Mouse (Mus musculus): ENCODE measurements around the gene Slc13a1. TPM values are rescaled to one million over a fixed set of nuclear protein-coding genes. Genes with fewer than 3 reads are reported as not detected.
"Not testable (repeated sequence)": the region's sequence is repeated elsewhere in the genome, so short reads cannot be mapped to it uniquely, and the experiment has no call there.

Slc13a1 gene
- not detected in 3 replicates for total RNA-seq (2017)

- no peak for ATAC-seq (replicated peaks; ENCODE audit: insufficient number of reproducible peaks, low FRiP score, low TSS enrichment, poor library complexity, severe bottlenecking)
Observed at GRCm38 (mm10) chr6:24167734-24168327, at the start of gene Slc13a1. TSS of gene Slc13a1 (minus strand) at chr6:24168092.

DNA sequence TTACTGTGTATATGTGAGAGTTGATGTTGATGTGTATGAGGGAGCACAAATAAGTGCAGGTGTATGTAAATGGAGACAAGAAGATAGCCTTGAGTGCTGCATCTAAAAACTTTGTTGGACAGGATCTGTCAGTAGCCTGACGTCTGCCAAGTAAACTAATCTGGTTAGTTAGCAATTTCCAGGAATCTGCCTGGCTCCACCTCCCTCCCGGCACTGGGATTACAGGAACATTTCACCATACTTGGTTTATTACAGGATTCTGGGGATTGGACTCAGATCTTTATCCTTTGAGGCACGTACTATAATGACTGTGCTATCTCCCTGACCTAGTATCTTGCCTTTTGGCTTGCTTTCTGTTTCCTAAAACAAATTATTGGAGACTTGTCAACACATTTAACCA lies 40.0 kb upstream of the Slc13a1 start:
- ATAC-seq (replicated peaks; ENCODE audit: insufficient number of reproducible peaks, low FRiP score, low TSS enrichment, poor library complexity, severe bottlenecking) = no peak

GRCm38 (mm10) chr6:24202226-24202625 lies 34.3 kb upstream of the Slc13a1 start:
- ATAC-seq (replicated peaks; ENCODE audit: insufficient number of reproducible peaks, low FRiP score, low TSS enrichment, poor library complexity, severe bottlenecking) = no peak

DNA sequence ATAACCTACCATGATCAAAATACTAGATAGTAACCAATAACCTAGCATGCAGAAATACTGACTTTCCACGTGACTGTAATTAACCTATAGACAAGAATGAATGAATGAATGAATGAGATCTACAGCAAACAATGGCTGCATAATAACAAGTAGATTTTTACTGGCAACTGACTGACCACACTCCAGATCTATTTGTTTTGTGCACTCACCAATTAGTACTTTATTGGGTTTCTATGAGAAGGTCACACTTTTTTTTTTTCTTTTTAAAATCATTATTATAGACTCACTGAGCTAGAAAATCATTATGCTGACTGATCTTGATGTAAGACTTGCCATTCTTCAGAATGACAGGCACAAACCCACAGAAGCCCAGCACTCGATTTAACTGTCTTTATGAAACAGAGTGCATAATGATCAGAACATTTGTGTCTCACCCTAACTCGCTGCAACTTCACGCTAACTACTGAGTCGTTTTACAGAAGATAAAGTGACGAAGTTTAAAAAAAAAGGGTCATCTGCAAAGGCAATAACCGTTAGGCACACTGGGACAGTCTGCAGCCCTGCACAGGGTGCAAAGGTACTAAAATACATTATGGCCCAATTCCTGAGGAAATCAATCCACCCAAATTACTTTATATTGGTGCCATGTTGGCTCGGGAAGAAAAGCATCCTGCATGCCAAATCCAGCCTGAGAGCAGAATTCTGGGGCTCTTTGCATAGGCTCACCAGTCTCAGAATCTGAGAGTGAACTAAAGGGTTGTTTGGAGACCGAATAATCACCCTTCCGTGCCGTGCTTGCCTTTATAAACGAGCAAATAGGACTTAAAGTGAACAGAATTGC lies 33.0 kb upstream of the Slc13a1 start:
- ATAC-seq (replicated peaks; ENCODE audit: insufficient number of reproducible peaks, low FRiP score, low TSS enrichment, poor library complexity, severe bottlenecking) = no peak

GRCm38 (mm10) chr6:24197501-24198195 lies 29.8 kb upstream of the Slc13a1 start:
- ATAC-seq (replicated peaks; ENCODE audit: insufficient number of reproducible peaks, low FRiP score, low TSS enrichment, poor library complexity, severe bottlenecking) = not testable (repeated sequence)

- not testable (repeated sequence) for ATAC-seq (replicated peaks; ENCODE audit: insufficient number of reproducible peaks, low FRiP score, low TSS enrichment, poor library complexity, severe bottlenecking)
Observed at GRCm38 (mm10) chr6:24196406-24196805, 28.5 kb upstream of the Slc13a1 start.

DNA sequence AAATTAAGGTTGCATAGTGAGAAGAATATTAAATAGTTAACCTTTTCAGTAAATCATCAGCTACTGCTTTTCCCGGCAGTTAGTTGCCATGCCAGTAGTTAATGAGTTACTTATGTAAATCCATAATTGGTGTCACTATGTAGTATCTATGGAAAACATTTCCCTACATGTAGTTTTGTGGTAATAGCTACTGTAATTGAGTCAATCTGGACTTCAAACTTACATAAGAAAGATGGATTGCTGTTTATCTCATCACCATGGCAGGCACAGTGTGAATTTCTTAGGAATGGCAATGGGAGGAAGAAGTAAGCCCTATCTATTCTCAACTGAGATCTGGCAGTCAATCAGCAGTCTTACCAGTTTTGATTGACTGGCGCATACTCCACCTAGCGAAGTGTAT lies 15.5 kb upstream of the Slc13a1 start:
- ATAC-seq (replicated peaks; ENCODE audit: insufficient number of reproducible peaks, low FRiP score, low TSS enrichment, poor library complexity, severe bottlenecking) = no peak

DNA sequence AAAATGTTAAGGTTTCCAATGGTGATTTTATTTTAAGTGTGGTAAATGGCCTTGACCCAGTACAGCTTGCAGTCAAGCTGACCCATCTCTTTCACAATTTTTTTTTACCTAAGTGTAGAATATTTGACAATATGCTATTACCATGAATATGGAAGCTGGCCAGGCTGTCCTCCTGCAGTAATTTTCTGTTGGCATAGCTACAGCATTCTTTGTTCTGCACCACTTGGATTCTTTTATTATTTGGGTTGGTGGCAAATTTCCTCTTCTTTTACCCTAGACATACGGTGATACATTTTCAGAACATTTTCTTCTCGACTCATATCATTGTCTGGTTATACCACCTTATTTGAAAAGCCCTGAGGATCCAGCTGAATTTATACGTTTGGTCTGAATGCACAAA lies 7.5 kb upstream of the Slc13a1 start:
- ATAC-seq (replicated peaks; ENCODE audit: insufficient number of reproducible peaks, low FRiP score, low TSS enrichment, poor library complexity, severe bottlenecking) = no peak

DNA sequence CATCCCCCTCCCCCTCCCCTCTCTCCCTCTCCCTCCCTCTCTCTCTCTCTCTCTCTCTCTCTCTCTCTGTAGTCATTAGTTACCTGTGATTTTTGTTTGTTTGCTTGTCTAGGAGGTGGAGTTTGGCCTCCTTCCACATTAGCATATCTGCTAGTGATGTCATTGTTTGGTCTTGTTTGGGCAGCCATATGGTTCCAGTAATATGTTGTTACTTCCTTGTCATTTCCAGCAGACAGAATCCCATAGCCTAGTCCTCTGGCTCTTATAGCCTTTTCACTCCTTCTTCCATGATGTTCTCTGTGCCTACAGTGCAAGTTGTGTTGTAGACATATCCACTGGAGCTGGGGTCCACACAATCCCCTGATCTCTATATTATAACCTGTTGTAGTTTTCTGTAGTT lies 6.1 kb upstream of the Slc13a1 start:
- ATAC-seq (replicated peaks; ENCODE audit: insufficient number of reproducible peaks, low FRiP score, low TSS enrichment, poor library complexity, severe bottlenecking) = no peak

- no peak for ATAC-seq (replicated peaks; ENCODE audit: insufficient number of reproducible peaks, low FRiP score, low TSS enrichment, poor library complexity, severe bottlenecking)
Observed at GRCm38 (mm10) chr6:24172736-24173135, 4.8 kb upstream of the Slc13a1 start.

GRCm38 (mm10) chr6:24166772-24167171 lies 1.1 kb downstream of the Slc13a1 start:
- no peak for ATAC-seq (replicated peaks; ENCODE audit: insufficient number of reproducible peaks, low FRiP score, low TSS enrichment, poor library complexity, severe bottlenecking)

GRCm38 (mm10) chr6:24165249-24165648 lies 2.6 kb downstream of the Slc13a1 start:
- no peak for ATAC-seq (replicated peaks; ENCODE audit: insufficient number of reproducible peaks, low FRiP score, low TSS enrichment, poor library complexity, severe bottlenecking)

- ATAC-seq (replicated peaks; ENCODE audit: insufficient number of reproducible peaks, low FRiP score, low TSS enrichment, poor library complexity, severe bottlenecking) = no peak
Observed at GRCm38 (mm10) chr6:24159795-24160194, 8.1 kb downstream of the Slc13a1 start.

DNA sequence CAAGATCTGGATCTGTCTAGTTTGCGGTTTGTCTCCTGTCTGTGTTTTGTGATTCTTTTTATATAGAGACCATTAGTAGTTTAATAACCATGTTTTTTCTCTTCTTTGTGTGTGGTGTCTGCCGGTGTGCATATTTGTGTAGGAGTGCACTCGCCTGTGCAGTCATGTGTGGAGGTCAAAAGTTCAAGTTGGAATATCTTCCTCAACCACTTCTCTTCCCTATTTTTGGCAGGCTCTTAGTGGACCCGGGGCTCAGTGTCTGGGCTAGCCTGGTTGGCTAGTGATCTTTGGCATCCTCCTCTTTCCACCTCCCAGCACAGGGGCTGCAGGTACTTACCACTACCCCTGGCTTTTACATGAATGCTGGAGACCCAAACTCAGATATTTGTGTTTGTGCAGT lies 13.0 kb downstream of the Slc13a1 start:
- no peak for ATAC-seq (replicated peaks; ENCODE audit: insufficient number of reproducible peaks, low FRiP score, low TSS enrichment, poor library complexity, severe bottlenecking)

DNA sequence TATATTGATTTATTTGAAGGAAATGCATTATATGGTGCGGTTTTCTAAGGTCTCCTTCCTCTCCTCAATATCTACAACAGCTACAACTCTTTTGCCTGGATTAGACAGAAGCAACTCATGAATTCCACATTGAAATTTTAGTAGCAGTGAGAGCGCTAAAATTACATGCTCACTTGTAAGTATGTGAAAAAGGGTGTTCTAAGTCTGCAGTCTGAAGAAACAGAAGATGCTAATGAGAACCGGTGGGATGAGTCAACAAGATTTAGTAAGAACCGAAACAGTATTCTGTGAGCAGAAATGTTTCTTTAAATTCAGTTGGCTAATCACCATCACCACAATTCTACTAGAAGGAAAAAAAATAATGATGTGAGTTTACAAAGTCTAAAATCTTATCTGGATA lies 34.9 kb downstream of the Slc13a1 start:
- ATAC-seq (replicated peaks; ENCODE audit: insufficient number of reproducible peaks, low FRiP score, low TSS enrichment, poor library complexity, severe bottlenecking) = no peak

GRCm38 (mm10) chr6:24122632-24123031 lies 45.3 kb downstream of the Slc13a1 start:
- ATAC-seq (replicated peaks; ENCODE audit: insufficient number of reproducible peaks, low FRiP score, low TSS enrichment, poor library complexity, severe bottlenecking) = no peak

DNA sequence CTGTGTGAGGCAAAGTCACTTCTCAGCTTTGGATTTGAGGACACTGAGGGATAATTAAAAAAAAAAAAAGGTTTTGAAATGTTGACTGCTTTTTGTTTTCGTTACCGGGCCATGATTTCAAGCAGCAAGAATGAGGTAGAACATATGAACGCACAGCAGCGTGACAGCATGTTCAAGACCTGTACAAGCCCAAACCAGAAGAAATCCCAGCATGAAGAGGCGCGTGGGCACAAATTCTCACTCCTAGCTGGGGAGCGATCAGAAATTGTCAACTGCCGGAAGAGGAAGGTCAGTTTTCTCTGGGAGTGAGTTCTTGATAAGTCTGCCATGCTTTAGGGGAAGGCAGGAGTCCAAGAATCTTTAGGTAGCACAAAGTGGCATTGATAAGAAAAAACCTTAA lies 56.3 kb downstream of the Slc13a1 start:
- no peak for ATAC-seq (replicated peaks; ENCODE audit: insufficient number of reproducible peaks, low FRiP score, low TSS enrichment, poor library complexity, severe bottlenecking)

DNA sequence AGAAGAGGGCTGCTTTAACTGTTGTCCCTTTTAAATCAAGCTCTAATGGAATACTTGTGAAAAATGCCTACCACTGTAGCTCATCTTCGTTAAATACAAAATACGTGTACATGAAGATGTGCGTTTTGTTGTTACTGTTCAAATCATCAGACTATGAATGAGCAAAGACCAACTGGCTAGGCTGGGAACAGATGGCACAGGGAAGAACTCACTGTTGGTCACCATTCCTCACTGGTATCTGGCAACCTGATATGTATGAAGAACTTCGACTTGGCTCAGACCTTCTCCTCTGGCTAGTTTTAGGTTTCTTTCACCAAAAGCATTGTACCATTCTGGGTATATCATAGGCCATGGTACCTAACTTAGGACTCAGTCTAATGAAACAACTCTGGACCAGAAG lies 59.4 kb downstream of the Slc13a1 start:
- no peak for ATAC-seq (replicated peaks; ENCODE audit: insufficient number of reproducible peaks, low FRiP score, low TSS enrichment, poor library complexity, severe bottlenecking)

DNA sequence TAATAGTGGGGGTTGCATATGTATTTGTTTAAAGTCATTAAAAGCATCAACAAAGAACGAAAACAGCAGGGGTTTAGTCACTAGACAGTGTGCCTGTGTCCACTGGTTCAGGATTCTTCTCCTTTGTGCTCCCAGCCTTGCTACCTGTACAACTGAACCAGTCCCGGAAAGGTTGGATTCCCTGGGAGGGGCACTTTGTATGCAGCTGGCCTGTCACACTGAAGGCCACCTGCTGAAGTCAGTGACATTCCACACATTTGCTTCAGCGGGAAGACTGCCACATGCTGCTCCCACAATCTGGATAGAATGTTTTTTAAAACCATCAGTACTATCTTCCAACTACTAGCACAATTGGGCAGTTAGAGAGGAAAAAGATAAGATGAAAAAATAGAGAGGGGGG lies 61.7 kb downstream of the Slc13a1 start:
- no peak for ATAC-seq (replicated peaks; ENCODE audit: insufficient number of reproducible peaks, low FRiP score, low TSS enrichment, poor library complexity, severe bottlenecking)

DNA sequence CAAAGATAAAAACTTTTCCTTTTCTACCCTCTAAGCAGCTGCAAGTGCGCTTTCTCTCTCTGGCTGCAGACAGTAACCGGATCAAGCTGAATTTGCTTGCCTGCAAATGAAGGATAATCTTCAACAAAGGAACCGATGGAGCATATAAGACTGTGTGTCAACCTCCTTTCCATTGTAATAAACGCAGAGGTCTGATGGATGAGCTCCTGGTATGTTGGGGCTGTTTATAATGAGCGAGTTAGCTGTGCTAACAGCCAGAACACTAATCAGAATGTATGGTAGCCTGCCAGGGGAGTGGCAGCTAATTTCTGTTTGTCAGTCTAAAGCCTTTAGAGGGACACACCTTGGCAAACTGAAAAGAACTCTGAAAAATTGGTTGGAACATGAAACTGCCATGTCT lies 62.2 kb downstream of the Slc13a1 start:
- ATAC-seq (replicated peaks; ENCODE audit: insufficient number of reproducible peaks, low FRiP score, low TSS enrichment, poor library complexity, severe bottlenecking) = no peak

Measured in monocyte, adult 5-6 weeks (primary cell).